Mouse (Mus musculus) hindbrain, postnatal 0 days (tissue): ENCODE measurements around the gene Mapk7. TPM values are rescaled to one million over a fixed set of nuclear protein-coding genes. Genes with fewer than 3 reads are reported as not detected.

Experiments
- ATAC-seq: fragments of 200-750 bp; cut with Nextera tagmentation; 2 replicates; pipeline ENCODE4 v1.8.0; 2017; ENCODE audit warnings: mild to moderate bottlenecking, moderate TSS enrichment, moderate library complexity
- DNase-seq: peaks from one replicate; pipeline ENCODE4 v3.0.0-alpha.2; 2015; ENCODE audit warnings: low spot score
- H3K27ac ChIP-seq: fragments of 300-500 bp; sonication (generic); 2 replicates; pipeline ENCODE4 v1.5.1; 2014; ENCODE audit warnings: mild to moderate bottlenecking
- H3K27me3 ChIP-seq: fragments of 300-500 bp; sonication (generic); 2 replicates; pipeline ENCODE4 v1.6.1; 2014; ENCODE audit warnings: low read length, mixed read lengths; ENCODE audit not compliant: insufficient read depth
- H3K36me3 ChIP-seq: fragments of 300-500 bp; sonication (generic); 2 replicates; pipeline ENCODE4 v1.6.1; 2014; ENCODE audit warnings: low read length, mixed read lengths; ENCODE audit not compliant: insufficient read depth
- H3K4me1 ChIP-seq: fragments of 300-500 bp; sonication (generic); 2 replicates; pipeline ENCODE4 v1.6.1; 2014; ENCODE audit warnings: antibody characterized with exemption, low read length, mixed read lengths; ENCODE audit not compliant: insufficient read depth
- H3K4me2 ChIP-seq: fragments of 300-500 bp; sonication (generic); 2 replicates; pipeline ENCODE4 v1.6.1; 2014; ENCODE audit warnings: low read depth, mild to moderate bottlenecking, low read length, moderate library complexity, mixed read lengths
- H3K4me3 ChIP-seq: fragments of 300-500 bp; sonication (generic); 2 replicates; pipeline ENCODE4 v1.5.1; 2014; ENCODE audit warnings: low read length
- H3K9ac ChIP-seq: fragments of 300-500 bp; sonication (generic); replicated peaks from 2 replicates; pipeline ENCODE4 v1.6.1; 2014; ENCODE audit warnings: mild to moderate bottlenecking, low read length, moderate library complexity, mixed read lengths
- H3K9me3 ChIP-seq: fragments of 300-500 bp; sonication (generic); 2 replicates; pipeline ENCODE4 v1.6.1; 2016; ENCODE audit warnings: low read length, mixed read lengths
- CTCF ChIP-seq: IDR thresholded peaks from 2 replicates; pipeline ENCODE4 v1.5.1; 2016; ENCODE audit warnings: antibody characterized with exemption, control low read depth, low read depth
- WGBS: fragments of 180-500 bp; shearing (Covaris S2); extraction: QIAGEN DNeasy Blood & Tissue Kit; methylation state at CpG from one replicate; pipeline ENCODE4 v1.1.7; 2014; 5-methylcytosine and 5-hydroxymethylcytosine counted together
- polyA plus RNA-seq: library from polyadenylated mRNA; unstranded; fragments of >200 nt; fragmentation: Nextera tagmentation; extraction: Ambion mirVana; gene quantifications from 2 replicates; pipeline ENCODE4 v1.2.1, GENCODE M21; 2015
- total RNA-seq: library from RNA; depleted of rRNA; stranded (reverse); fragments of >200 nt; gene quantifications from 2 replicates; pipeline ENCODE4 v1.2.3, GENCODE M21; 2014; rRNA removed

Mapk7 gene
- total and polyA plus RNA-seq, 2 experiments from 2014 or later: 43.1 to 58.8 TPM

DNA sequence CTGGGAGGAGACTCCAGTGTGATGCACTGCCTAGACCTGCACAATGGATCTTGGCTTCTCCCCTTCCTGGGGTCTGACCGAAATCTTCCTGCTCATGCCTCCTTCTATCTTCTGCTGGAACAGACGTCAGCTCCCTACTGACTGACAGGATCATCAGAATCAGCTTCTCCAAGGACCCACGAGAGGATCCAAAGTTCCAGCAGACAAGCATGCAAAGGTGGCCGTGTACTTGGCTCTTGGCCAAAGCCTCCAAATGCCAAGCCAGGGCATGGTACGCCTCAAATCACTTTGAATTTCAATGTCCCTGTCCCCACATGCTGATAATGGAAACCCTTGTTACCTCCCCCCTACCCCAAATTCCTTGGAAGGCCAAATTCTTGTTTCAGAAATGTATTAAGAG lies 46.2 kb downstream of the Mapk7 start:
- no peak overlapping the region for H3K9ac ChIP-seq
- DNase-seq (peak; percentile 53), ATAC-seq (no peak)
- no peaks in the 10 kb centered on the region for H3K9me3 ChIP-seq
- peak overlapping the region; percentile 15; the same call in 1 of the 2 replicates for H3K27ac ChIP-seq
- no peak overlapping the region for H3K4me2 ChIP-seq
- 33% methylated on average over 5 of the region's 5 CpGs for WGBS
- TF ChIP-seq CTCF: no peak
- no peaks in the 10 kb centered on the region for H3K36me3 ChIP-seq
- H3K4me1 ChIP-seq: peaks cover 10% of the 10 kb centered on the region
- no peak overlapping the region for H3K4me3 ChIP-seq
- H3K27me3 ChIP-seq: no peaks in the 10 kb centered on the region

- ATAC-seq (no peak), DNase-seq (no peak)
- H3K36me3 ChIP-seq: no peaks in the 10 kb centered on the region
- H3K9ac ChIP-seq: no peak overlapping the region
- H3K4me1 ChIP-seq: peaks cover 3% of the 10 kb centered on the region; the same call in 1 of the 2 replicates
- no peaks in the 10 kb centered on the region for H3K9me3 ChIP-seq
- WGBS: 67% methylated on average over 8 of the region's 8 CpGs
- no peak overlapping the region for H3K4me2 ChIP-seq
- no peak for TF ChIP-seq CTCF
- H3K4me3 ChIP-seq: no peak overlapping the region
- no peaks in the 10 kb centered on the region for H3K27me3 ChIP-seq
- H3K27ac ChIP-seq: 0 out of 2 replicates have a peak overlapping the region, but pooled peaks have one; percentile 15
These were observed 46.9 kb downstream of the Mapk7 start for GRCm38 (mm10) chr11:61447296-61447695.

- no peak overlapping the region for H3K9ac ChIP-seq
- ATAC-seq: no peak
- no peak for DNase-seq
- no peaks in the 10 kb centered on the region for H3K36me3 ChIP-seq
- H3K4me1 ChIP-seq: no peaks in the 10 kb centered on the region
- TF ChIP-seq CTCF: no peak
- WGBS: 89% methylated on average over 6 of the region's 6 CpGs
- no peak overlapping the region for H3K27ac ChIP-seq
- H3K9me3 ChIP-seq: no peaks in the 10 kb centered on the region
- H3K4me3 ChIP-seq: no peak overlapping the region
- no peak overlapping the region for H3K4me2 ChIP-seq
- H3K27me3 ChIP-seq: no peaks in the 10 kb centered on the region
These were observed 50.4 kb downstream of the Mapk7 start for GRCm38 (mm10) chr11:61443807-61444206.

DNA sequence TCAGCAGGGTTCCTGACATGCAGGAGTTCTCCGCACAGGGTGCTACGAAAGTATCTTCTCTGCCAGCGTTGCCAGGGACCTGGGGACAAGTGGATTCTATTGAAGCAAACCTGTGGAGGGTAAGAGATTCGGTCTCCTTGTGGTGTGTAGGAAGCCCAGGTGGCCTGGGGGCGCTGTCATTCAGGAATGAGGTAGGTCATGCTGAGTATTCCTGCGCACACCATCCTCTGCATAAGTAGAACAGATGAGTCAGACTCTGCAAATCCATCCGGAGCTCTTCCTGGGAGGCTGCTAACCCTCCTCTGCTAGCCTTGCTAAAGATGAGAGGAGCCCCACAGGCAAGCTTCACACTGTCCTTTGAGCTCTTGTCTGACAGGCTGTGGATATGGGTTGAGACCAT lies 52.5 kb downstream of the Mapk7 start:
- no peak for ATAC-seq
- no peak overlapping the region for H3K4me2 ChIP-seq
- WGBS: 81% methylated on average over 7 of the region's 7 CpGs
- no peaks in the 10 kb centered on the region for H3K27me3 ChIP-seq
- no peaks in the 10 kb centered on the region for H3K36me3 ChIP-seq
- DNase-seq: no peak
- no peaks in the 10 kb centered on the region for H3K9me3 ChIP-seq
- no peak overlapping the region for H3K27ac ChIP-seq
- no peak overlapping the region for H3K4me3 ChIP-seq
- no peaks in the 10 kb centered on the region for H3K4me1 ChIP-seq
- TF ChIP-seq CTCF: no peak
- no peak overlapping the region for H3K9ac ChIP-seq

- no peaks in the 10 kb centered on the region for H3K27me3 ChIP-seq
- no peaks in the 10 kb centered on the region for H3K36me3 ChIP-seq
- H3K4me3 ChIP-seq: no peak overlapping the region
- no peak for ATAC-seq
- H3K9me3 ChIP-seq: no peaks in the 10 kb centered on the region
- WGBS: 97% methylated on average over 4 of the region's 4 CpGs
- DNase-seq: no peak
- TF ChIP-seq CTCF: no peak
- no peaks in the 10 kb centered on the region for H3K4me1 ChIP-seq
- H3K27ac ChIP-seq: no peak overlapping the region
- H3K4me2 ChIP-seq: no peak overlapping the region
- no peak overlapping the region for H3K9ac ChIP-seq
These were observed 53.8 kb downstream of the Mapk7 start for GRCm38 (mm10) chr11:61440416-61440815.

- Histone ChIP-seq H3K27me3 (no peaks in the 10 kb centered on the region), H3K4me3 (no peak overlapping the region), H3K9ac (no peak overlapping the region), H3K9me3 (no peaks in the 10 kb centered on the region), H3K4me1 (no peaks in the 10 kb centered on the region), H3K27ac (no peak overlapping the region), H3K4me2 (no peak overlapping the region), H3K36me3 (no peaks in the 10 kb centered on the region)
- DNase-seq (no peak), ATAC-seq (no peak)
- TF ChIP-seq CTCF: no peak
- 85% methylated on average over 3 of the region's 3 CpGs for WGBS
These were observed 55.0 kb downstream of the Mapk7 start for GRCm38 (mm10) chr11:61439170-61439569.

Other genes with a start within 250 kb of the Mapk7 start
- 37.9 and 40.4 TPM in 2 replicates for gene Aldh3a2, start 226.9 kb downstream of the Mapk7 start, total RNA-seq
- 36.2 and 37.3 TPM in 2 replicates for gene Aldh3a2, start 226.9 kb downstream of the Mapk7 start, polyA plus RNA-seq
- 0.16 TPM in 1 of 2 replicates, not detected in the other for gene Slc47a2, start 151.5 kb downstream of the Mapk7 start, total RNA-seq
- 0.14 and 0.21 TPM in 2 replicates for gene Slc47a2, start 151.5 kb downstream of the Mapk7 start, polyA plus RNA-seq
- gene Slc47a1, start 116.1 kb downstream of the Mapk7 start, total RNA-seq: 7.7 and 9.5 TPM in 2 replicates
- 2.3 and 3.2 TPM in 2 replicates for gene Slc47a1, start 116.1 kb downstream of the Mapk7 start, polyA plus RNA-seq
- gene Rnf112, start 40.3 kb downstream of the Mapk7 start, total RNA-seq: 74.3 and 74.9 TPM in 2 replicates
- gene Rnf112, start 40.3 kb downstream of the Mapk7 start, polyA plus RNA-seq: 22.0 and 23.8 TPM in 2 replicates
- gene Mfap4, start 9.0 kb downstream of the Mapk7 start, total RNA-seq: 42.1 and 68.1 TPM in 2 replicates
- 38.7 and 43.3 TPM in 2 replicates for gene Mfap4, start 9.0 kb downstream of the Mapk7 start, polyA plus RNA-seq
- gene B9d1, start 10.7 kb upstream of the Mapk7 start, total RNA-seq: 22.8 and 33.9 TPM in 2 replicates
- gene B9d1, start 10.7 kb upstream of the Mapk7 start, polyA plus RNA-seq: 26.2 and 29.7 TPM in 2 replicates
- 76.4 and 84.2 TPM in 2 replicates for gene Epn2, start 85.3 kb upstream of the Mapk7 start, total RNA-seq
- 56.1 and 59.9 TPM in 2 replicates for gene Epn2, start 85.3 kb upstream of the Mapk7 start, polyA plus RNA-seq
- 7.4 and 11.9 TPM in 2 replicates for gene Grap, start 158.9 kb upstream of the Mapk7 start, total RNA-seq
- gene Grap, start 158.9 kb upstream of the Mapk7 start, polyA plus RNA-seq: 7.7 and 8.1 TPM in 2 replicates
- 0.11 and 0.21 TPM in 2 replicates for gene Fam83g, start 189.7 kb upstream of the Mapk7 start, total RNA-seq
- 0.10 TPM in 2 replicates for gene Fam83g, start 189.7 kb upstream of the Mapk7 start, polyA plus RNA-seq
- 0.21 TPM in 1 of 2 replicates, not detected in the other for gene Slc5a10, start 226.4 kb upstream of the Mapk7 start, total RNA-seq
- 0.19 and 0.20 TPM in 2 replicates for gene Slc5a10, start 226.4 kb upstream of the Mapk7 start, polyA plus RNA-seq